Mouse (Mus musculus) kidney, postnatal 0 days (tissue): ENCODE measurements at regions not wholly inside any gene's neighbourhood (a gene's known extent, or its start where the extent isn't known, plus 50 kb on each side); places are given as distances from the start of the nearest gene placed in this dataset.

Source experiments
- ATAC-seq: fragments of 200-750 bp; cut with Nextera tagmentation; replicated peaks from 2 replicates; pipeline ENCODE4 v1.8.0; 2017; ENCODE audit warnings: low read depth, moderate number of reproducible peaks, moderate TSS enrichment, moderate library complexity; ENCODE audit not compliant: low FRiP score
- DNase-seq: peaks from one replicate; pipeline ENCODE4 v3.0.0-alpha.2; 2016; ENCODE audit warnings: low spot score
- H3K27ac ChIP-seq: fragments of 300-500 bp; sonication (generic); 2 replicates; pipeline ENCODE4 v1.5.1; 2014; ENCODE audit warnings: mild to moderate bottlenecking
- H3K27me3 ChIP-seq: fragments of 300-500 bp; sonication (generic); 2 replicates; pipeline ENCODE4 v1.6.1; 2014; ENCODE audit warnings: low read length, mixed read lengths; ENCODE audit not compliant: insufficient read depth
- H3K36me3 ChIP-seq: fragments of 300-500 bp; sonication (generic); 2 replicates; pipeline ENCODE4 v1.6.1; 2014; ENCODE audit warnings: low read length, mixed read lengths; ENCODE audit not compliant: insufficient read depth
- H3K4me1 ChIP-seq: fragments of 300-500 bp; sonication (generic); replicated peaks from 2 replicates; pipeline ENCODE4 v1.6.1; 2014; ENCODE audit warnings: antibody characterized with exemption, low read length, mixed read lengths; ENCODE audit not compliant: insufficient read depth
- H3K4me2 ChIP-seq: fragments of 300-500 bp; sonication (generic); 2 replicates; pipeline ENCODE4 v1.6.1; 2014; ENCODE audit warnings: mild to moderate bottlenecking, low read length, moderate library complexity, mixed read lengths
- H3K4me3 ChIP-seq: fragments of 300-500 bp; sonication (generic); replicated peaks from 2 replicates; pipeline ENCODE4 v1.5.1; 2014; ENCODE audit warnings: low read depth, low read length
- H3K9ac ChIP-seq: fragments of 300-500 bp; sonication (generic); 2 replicates; pipeline ENCODE4 v1.6.1; 2014; ENCODE audit warnings: low read depth, low read length
- H3K9me3 ChIP-seq: fragments of 300-500 bp; sonication (generic); replicated peaks from 2 replicates; pipeline ENCODE4 v1.6.1; 2016; ENCODE audit warnings: low read length, inconsistent platforms, mixed read lengths
- CTCF ChIP-seq: IDR thresholded peaks from 2 replicates; pipeline ENCODE4 v1.5.1; 2016; ENCODE audit warnings: antibody characterized with exemption, low read depth, mild to moderate bottlenecking, moderate library complexity
- WGBS: fragments of 180-500 bp; shearing (Covaris S2); extraction: QIAGEN DNeasy Blood & Tissue Kit; methylation state at CpG from one replicate; pipeline ENCODE4 v1.1.7; 2014; 5-methylcytosine and 5-hydroxymethylcytosine counted together

- no peaks in the 10 kb centered on the region for H3K4me1 ChIP-seq
- 65% methylated on average over 1 of the region's 1 CpGs for WGBS
- DNase-seq (no peak), ATAC-seq (no peak)
- H3K36me3 ChIP-seq, result no peaks in the 10 kb centered on the region
- H3K9me3 ChIP-seq, result no peaks in the 10 kb centered on the region
- H3K4me3 ChIP-seq, result no peak overlapping the region
- H3K9ac ChIP-seq, result no peak overlapping the region
- H3K4me2 ChIP-seq, result no peak overlapping the region
- no peak overlapping the region for H3K27ac ChIP-seq
- TF ChIP-seq CTCF, result no peak
- H3K27me3 ChIP-seq, result no peaks in the 10 kb centered on the region
Observed at GRCm38 (mm10) chr2:46371755-46372154, 1254.6 kb upstream of the Zeb2 start.

GRCm38 (mm10) chr2:46370949-46371348, 1253.8 kb upstream of the Zeb2 start:
- ATAC-seq (no peak), DNase-seq (no peak)
- H3K9me3 ChIP-seq, result no peaks in the 10 kb centered on the region
- H3K4me1 ChIP-seq, result no peaks in the 10 kb centered on the region
- WGBS, result 88% methylated on average over 5 of the region's 5 CpGs
- no peaks in the 10 kb centered on the region for H3K36me3 ChIP-seq
- TF ChIP-seq CTCF, result no peak
- H3K27me3 ChIP-seq, result no peaks in the 10 kb centered on the region
- H3K27ac ChIP-seq, result no peak overlapping the region
- no peak overlapping the region for H3K4me3 ChIP-seq
- H3K9ac ChIP-seq, result no peak overlapping the region
- H3K4me2 ChIP-seq, result no peak overlapping the region

GRCm38 (mm10) chr2:46368882-46369281, 1251.7 kb upstream of the Zeb2 start:
- Histone ChIP-seq H3K36me3 (no peaks in the 10 kb centered on the region), H3K27ac (no peak overlapping the region), H3K4me2 (no peak overlapping the region), H3K4me3 (no peak overlapping the region), H3K9ac (no peak overlapping the region), H3K9me3 (no peaks in the 10 kb centered on the region), H3K27me3 (no peaks in the 10 kb centered on the region), H3K4me1 (no peaks in the 10 kb centered on the region)
- WGBS, result 96% methylated on average over 4 of the region's 4 CpGs
- no peak for TF ChIP-seq CTCF
- no peak for DNase-seq
- no peak for ATAC-seq

GRCm38 (mm10) chr2:46366135-46366485, 1248.9 kb upstream of the Zeb2 start:
- no peak overlapping the region for H3K4me2 ChIP-seq
- ATAC-seq (no peak), DNase-seq (no peak)
- no peaks in the 10 kb centered on the region for H3K9me3 ChIP-seq
- no peak for TF ChIP-seq CTCF
- 93% methylated on average over 3 of the region's 3 CpGs for whole genome bisulfite sequencing
- no peaks in the 10 kb centered on the region for H3K4me1 ChIP-seq
- H3K36me3 ChIP-seq, result no peaks in the 10 kb centered on the region
- H3K27ac ChIP-seq, result no peak overlapping the region
- H3K27me3 ChIP-seq, result no peaks in the 10 kb centered on the region
- no peak overlapping the region for H3K9ac ChIP-seq
- no peak overlapping the region for H3K4me3 ChIP-seq

GRCm38 (mm10) chr2:46365428-46366134, 1248.4 kb upstream of the Zeb2 start:
- H3K27me3 ChIP-seq, result no peaks in the 10 kb centered on the region
- H3K9ac ChIP-seq, result no peak overlapping the region
- no peaks in the 10 kb centered on the region for H3K9me3 ChIP-seq
- H3K4me1 ChIP-seq, result no peaks in the 10 kb centered on the region
- DNase-seq (no peak), ATAC-seq (no peak)
- H3K4me2 ChIP-seq, result no peak overlapping the region
- no peak overlapping the region for H3K27ac ChIP-seq
- H3K4me3 ChIP-seq, result no peak overlapping the region
- H3K36me3 ChIP-seq, result no peaks in the 10 kb centered on the region
- WGBS, result 84% methylated on average over 4 of the region's 4 CpGs
- TF ChIP-seq CTCF, result no peak

GRCm38 (mm10) chr2:46360049-46360712, 1243.0 kb upstream of the Zeb2 start:
- no peaks in the 10 kb centered on the region for H3K4me1 ChIP-seq
- TF ChIP-seq CTCF, result no peak
- H3K27ac ChIP-seq, result no peak overlapping the region
- H3K27me3 ChIP-seq, result no peaks in the 10 kb centered on the region
- no peaks in the 10 kb centered on the region for H3K9me3 ChIP-seq
- H3K36me3 ChIP-seq, result no peaks in the 10 kb centered on the region
- no peak overlapping the region for H3K4me2 ChIP-seq
- no peak overlapping the region for H3K9ac ChIP-seq
- no peak for DNase-seq
- ATAC-seq, result no peak
- H3K4me3 ChIP-seq, result no peak overlapping the region
- 59% methylated on average over 4 of the region's 4 CpGs for WGBS
